Mouse (Mus musculus): ENCODE measurements around the gene Skida1. TPM values are rescaled to one million over a fixed set of nuclear protein-coding genes. Genes with fewer than 3 reads are reported as not detected.

Skida1 gene
- total RNA-seq, 1 experiment from 2014 or later = not detected

DNA sequence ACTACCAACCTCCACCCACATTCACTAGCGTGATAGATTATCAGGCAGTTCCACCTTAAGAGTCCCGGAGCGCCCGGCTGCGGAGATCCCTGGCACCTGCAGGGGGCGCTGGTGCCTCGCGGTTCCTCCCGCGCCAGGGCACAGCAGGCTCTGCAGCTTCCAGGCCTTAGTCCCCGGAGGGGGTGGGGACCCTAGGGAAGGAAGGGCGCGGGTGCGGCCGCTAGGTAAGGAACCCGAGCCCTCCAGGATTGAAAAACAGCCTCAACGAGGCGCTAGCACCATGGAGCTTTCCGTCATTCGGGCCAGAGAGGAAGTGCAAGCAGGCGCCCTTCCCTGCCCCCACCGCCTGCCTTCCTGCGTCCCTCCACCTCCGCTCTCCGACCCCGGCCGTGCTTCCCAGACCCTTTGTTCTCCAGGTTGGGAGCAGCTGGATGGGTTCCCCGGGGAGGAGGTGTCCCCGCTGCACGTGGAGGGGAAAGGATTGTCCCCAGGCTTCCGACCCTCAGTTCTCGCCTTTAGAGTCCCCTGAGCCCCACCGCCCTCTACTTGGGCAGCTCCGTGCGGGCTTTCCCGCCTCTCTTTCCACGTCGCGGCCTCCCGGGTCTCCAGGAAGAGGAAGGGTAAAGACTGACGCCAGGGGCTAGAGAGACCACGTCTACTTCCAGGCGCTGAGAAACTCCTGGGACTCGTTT, 21.3 kb downstream of the Skida1 start:
- ATAC-seq (replicated peaks; ENCODE audit: insufficient number of reproducible peaks, low FRiP score, low TSS enrichment, poor library complexity, severe bottlenecking) = peak; percentile 77

DNA sequence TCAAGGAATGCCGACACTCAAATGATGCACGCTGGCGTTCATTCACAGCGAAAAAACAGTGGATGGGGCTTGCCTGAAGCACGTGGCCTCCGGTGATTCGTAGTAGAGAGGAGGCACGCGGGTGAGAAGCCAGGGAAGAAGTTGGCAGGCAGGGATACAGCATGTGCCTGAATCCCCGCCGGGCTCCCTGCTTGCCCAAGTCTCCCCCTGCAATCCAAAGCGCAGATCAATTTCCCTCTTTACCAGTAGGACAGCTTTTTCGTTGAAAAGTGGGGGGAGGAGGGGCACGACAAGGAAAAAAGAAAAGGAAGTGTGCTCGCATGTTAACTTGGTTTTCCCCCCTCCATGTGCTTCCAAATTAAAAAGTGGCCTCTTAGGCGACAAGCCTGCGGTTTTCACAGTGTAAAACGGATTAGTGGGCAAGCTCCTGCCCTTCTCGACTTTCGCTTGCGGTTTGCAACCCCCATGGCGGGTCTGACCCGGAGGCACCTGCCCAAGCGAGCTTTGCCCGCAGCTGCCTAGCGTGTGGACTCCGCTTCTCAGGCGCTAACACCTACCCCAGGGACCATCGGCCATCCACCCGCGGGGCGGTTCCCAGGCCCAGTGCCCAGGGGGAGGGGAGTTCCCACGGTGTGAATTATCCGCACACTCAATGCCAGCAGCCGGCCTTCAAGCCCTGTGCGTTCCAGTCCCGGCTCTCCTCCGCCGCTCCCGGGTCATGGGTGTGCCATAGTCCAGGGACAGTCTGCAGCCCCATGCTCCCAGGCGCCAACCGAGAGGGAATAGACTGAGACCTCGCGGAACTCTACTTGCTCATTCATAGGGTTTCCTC, 22.5 kb downstream of the Skida1 start:
- ATAC-seq (replicated peaks; ENCODE audit: insufficient number of reproducible peaks, low FRiP score, low TSS enrichment, poor library complexity, severe bottlenecking) = 0 out of 2 replicates have a peak, but pooled peaks have one; percentile 27

DNA sequence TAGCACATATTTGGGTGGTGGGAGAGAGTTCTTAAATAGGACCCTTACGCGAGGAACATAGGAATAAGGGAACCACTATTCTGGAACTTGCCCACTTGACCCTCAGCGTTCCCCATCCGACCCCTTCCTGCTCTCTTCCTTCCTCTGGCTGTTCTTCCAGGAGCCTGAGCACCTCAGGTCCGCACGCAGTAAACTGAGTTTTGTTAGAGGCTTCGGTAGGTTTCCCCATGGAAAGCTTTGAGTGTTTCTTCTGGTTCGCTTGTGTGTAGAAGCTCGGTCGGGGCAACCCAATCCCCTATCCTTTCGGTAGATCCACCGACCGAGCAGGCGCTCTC, 23.1 kb downstream of the Skida1 start:
- ATAC-seq (replicated peaks; ENCODE audit: insufficient number of reproducible peaks, low FRiP score, low TSS enrichment, poor library complexity, severe bottlenecking) = no peak

DNA sequence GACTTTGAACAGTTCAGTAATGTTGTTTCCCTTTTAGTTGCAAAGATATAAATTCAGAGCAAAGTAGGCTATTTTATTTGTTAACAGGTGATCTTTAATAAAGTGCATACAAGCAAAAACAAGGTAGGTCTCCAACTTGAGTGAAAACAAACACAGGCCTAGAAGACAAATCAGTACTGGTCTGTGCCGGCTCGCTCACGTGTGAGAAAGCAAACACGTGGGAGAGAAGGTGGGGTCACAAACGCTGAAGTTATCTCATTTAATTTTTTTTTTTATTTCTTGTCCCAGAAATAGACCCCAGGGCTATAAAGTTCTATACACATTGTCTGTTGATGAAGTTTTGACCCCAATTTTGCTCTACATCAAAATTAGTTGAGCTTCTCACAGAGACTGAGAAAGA, 23.7 kb downstream of the Skida1 start:
- ATAC-seq (replicated peaks; ENCODE audit: insufficient number of reproducible peaks, low FRiP score, low TSS enrichment, poor library complexity, severe bottlenecking) = no peak

DNA sequence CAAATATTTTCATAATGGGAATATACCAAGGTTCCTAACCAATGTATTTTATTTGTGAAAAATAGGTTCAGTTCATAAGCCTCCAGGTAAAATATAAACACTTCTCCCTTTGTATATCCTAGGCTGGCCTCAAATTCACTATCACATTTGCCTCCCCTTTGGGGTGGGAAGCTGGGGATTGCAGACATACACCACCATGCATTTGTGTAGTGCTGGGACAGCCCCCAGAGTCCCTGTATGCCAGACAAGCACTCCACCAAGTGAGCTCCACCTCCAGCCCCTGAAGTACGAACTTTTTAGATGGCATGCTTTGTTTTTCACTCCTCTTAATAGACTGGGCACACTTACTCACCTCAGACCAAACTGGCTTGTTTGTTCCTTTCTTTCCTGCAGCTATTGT, 26.0 kb downstream of the Skida1 start:
- ATAC-seq (replicated peaks; ENCODE audit: insufficient number of reproducible peaks, low FRiP score, low TSS enrichment, poor library complexity, severe bottlenecking) = no peak

DNA sequence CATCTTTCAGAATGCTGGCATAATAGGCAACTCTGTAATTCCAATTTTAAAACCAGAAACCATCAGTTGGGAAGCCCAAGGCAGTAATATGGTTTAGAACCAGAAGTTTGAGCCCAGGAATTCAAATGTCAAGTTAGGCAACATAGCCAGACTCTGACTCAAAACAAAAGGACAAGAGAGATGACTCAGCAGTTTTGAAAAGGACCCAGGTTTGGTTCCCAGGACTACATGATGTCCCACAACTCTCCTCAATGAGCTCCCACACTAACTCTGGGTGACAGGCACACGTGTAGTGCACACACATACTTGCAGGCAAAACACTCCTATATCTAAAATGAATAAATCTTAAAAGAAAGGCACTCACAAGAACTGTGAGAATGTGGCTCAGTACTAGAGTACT, 29.7 kb downstream of the Skida1 start:
- no peak for ATAC-seq (replicated peaks; ENCODE audit: insufficient number of reproducible peaks, low FRiP score, low TSS enrichment, poor library complexity, severe bottlenecking)

DNA sequence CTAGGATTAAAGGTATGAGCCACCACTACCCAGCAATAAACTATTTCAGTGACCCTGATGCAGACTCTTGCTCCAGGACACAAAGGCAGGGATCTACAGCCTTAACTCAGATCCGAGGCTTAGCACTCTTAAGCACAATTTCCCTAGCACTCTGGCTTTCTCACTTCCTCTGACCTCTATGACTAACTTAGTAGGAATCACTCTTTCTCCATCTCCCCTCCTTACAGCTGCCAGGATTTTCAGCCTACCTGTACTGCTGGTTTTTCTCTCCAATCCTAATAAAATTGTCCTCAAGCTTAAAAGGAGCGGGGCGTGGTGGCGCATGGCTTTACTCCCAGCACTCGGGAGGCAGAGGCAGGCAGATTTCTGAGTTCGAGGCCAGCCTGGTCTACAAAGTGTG, 31.5 kb downstream of the Skida1 start:
- no peak for ATAC-seq (replicated peaks; ENCODE audit: insufficient number of reproducible peaks, low FRiP score, low TSS enrichment, poor library complexity, severe bottlenecking)

DNA sequence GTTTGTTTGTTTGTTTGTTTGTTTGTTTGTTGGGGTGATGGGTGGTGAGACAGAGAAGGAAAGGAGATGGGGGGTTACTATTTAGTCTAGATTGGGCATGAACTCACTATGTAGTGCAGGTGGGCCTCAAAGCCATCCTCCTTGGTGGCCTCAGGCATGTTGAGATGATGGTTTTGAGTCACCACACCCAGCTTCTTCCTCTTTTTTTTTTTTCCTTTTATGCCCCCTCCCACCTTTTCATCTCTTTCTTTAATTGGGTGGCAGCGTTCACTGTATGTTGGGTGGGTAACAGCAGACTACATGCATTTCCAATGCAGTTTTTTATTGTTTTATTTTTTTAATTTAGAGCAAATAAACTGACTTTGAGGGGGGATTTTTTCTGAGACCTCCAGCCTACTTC, 32.2 kb downstream of the Skida1 start:
- no peak for ATAC-seq (replicated peaks; ENCODE audit: insufficient number of reproducible peaks, low FRiP score, low TSS enrichment, poor library complexity, severe bottlenecking)

DNA sequence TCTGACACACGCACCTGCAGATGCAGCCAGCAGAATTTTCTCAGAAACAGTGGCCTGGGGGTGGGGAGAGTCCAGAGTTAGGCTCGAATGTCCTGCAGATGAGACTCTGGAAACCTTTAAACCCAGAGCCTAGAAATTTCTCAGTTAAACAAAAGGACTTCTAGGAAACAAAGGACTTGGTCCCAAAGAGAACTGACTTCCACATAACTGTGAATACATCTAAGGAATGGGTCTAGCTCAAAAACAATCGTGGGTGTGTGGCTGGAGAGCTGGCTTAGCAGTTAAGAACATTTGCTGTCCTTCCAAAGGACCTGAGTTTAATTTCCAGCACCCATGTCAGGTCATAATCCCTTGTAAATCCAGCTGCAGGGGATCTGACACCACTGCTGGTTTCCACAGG, 33.3 kb downstream of the Skida1 start:
- no peak for ATAC-seq (replicated peaks; ENCODE audit: insufficient number of reproducible peaks, low FRiP score, low TSS enrichment, poor library complexity, severe bottlenecking)

DNA sequence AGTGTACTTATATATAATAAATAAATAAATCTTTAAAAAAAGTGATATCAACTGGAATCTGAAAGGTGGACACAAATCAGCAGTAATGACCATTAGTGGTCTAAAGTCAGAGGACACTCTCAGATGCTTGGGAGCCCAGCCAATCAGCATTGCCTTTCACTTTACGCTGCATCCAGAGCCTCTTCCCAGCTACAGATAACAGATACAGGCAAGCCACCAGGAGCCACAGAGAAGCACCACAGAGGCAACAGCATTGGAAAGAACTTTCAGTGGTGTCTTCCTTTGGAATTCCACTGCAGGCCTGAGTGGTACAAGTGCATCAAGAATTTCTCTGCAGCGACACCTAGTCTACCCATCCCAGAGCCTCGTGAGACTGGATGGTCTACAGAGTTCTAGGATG, 36.0 kb downstream of the Skida1 start:
- ATAC-seq (replicated peaks; ENCODE audit: insufficient number of reproducible peaks, low FRiP score, low TSS enrichment, poor library complexity, severe bottlenecking) = no peak

DNA sequence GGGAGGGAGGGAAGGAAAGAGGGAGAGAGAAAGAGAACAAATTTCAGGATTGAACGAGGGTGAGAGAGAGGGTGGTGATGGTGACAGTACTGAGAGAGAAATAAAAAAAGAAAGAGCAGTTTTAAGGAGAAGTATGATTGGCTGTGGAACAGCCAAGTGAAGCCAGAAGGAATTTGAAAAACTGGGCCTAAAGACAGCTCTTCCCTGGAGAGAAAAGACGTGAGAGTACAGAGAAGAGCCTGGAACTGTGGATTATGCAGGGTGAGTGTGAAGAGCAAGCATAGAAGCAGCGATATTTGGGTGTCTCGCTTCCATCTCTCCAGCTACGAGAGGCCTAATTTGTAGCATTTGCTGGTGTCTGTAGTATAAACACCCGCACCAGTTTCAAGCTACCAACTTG, 37.6 kb downstream of the Skida1 start:
- ATAC-seq (replicated peaks; ENCODE audit: insufficient number of reproducible peaks, low FRiP score, low TSS enrichment, poor library complexity, severe bottlenecking) = no peak

DNA sequence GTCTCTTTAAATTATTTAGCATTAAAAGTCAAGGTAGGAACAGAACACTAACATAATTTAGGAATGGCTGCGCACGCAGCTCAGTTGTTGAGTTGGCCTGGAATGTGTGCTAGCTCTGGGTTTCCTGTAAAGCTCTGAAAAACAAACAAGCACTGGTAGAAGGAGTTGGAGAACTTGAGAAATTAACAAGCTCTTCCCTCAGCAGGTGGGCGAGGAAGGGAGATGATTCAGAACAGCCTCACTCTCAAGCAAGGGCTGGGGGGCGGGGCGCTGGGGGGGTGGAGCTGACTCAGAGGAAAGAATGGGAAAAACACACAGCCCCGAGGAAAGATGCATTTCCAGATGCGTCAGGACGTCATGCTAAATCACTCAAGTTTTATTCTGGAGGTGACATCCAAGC, 43.7 kb downstream of the Skida1 start:
- ATAC-seq (replicated peaks; ENCODE audit: insufficient number of reproducible peaks, low FRiP score, low TSS enrichment, poor library complexity, severe bottlenecking) = no peak

DNA sequence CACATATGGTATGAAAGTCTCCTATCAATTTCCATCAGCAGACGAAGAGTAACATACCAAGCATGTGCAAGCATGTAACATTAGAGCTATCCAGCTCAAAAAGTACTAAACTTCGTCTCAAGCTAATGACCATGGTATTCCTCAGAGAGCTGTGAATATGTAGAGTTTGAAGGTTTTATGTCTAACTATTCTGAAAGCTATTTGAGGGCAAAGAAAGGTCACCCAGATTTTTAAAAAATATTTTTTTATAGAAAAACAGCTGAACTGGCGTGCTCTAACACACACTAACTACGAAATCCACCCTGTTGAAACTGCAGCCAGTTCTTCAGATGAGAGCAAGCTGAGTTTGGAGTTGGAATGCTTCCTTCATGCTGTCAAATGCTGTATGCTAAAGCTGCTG, 44.6 kb downstream of the Skida1 start:
- ATAC-seq (replicated peaks; ENCODE audit: insufficient number of reproducible peaks, low FRiP score, low TSS enrichment, poor library complexity, severe bottlenecking) = no peak

DNA sequence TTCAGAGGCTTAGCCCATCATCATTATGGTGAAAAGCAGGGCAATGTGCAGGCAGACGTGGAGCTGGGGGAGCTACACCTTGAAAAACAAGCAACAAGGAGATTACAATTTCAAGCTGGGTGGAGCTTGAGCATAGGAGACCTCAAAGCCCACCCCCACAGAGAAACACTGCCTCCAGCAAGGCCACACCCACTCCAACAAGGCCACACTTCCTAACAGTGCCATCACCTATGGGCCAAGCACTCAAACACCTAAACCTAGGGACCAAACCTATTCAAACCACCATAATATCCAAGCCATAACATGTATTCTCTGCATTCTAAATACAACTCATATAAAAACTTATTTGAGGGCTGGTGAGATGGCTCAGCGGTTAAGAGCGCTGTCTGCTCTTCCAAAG, 46.5 kb downstream of the Skida1 start:
- no peak for ATAC-seq (replicated peaks; ENCODE audit: insufficient number of reproducible peaks, low FRiP score, low TSS enrichment, poor library complexity, severe bottlenecking)

DNA sequence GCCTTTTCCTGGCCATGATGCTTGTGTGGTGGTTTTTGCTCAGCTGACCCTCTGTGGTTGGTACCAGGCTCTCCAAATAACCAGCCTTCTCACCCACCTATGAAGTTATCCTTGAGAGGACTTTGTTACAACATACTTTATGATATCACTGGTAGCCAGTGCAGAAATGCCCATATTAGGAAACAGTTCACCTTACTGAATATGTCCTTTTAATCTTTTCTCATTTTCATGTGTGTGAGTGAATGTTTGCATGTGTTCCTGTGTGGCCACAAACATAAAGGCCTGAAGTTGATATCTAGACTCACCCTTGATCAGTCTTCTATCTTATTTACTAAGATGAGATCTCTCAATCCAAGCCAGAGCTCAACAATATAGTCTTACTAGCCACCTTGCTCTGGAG, 52.0 kb downstream of the Skida1 start, which contains the start of gene H2al2a:
H2al2a (minus strand) TSS at position 101 of the 400 bp plus-strand sequence.
- ATAC-seq (replicated peaks; ENCODE audit: insufficient number of reproducible peaks, low FRiP score, low TSS enrichment, poor library complexity, severe bottlenecking) = no peak

Other genes with a start within 250 kb of the Skida1 start
- 0.95 TPM in 1 of 3 replicates, not detected in the others for gene H2al2a, start 52.1 kb downstream of the Skida1 start, total RNA-seq (2017)
- gene A930004D18Rik, start 11.3 kb downstream of the Skida1 start, total RNA-seq (2017) = 0.21 to 0.87 TPM (median 0.29 TPM) in 3 replicates
- 36.1 to 69.5 TPM (median 67.5 TPM) in 3 replicates for gene Mllt10, start 6.2 kb upstream of the Skida1 start, total RNA-seq (2017)